Mouse (Mus musculus): ENCODE measurements at regions not wholly inside any gene's neighbourhood (a gene's known extent, or its start where the extent isn't known, plus 50 kb on each side); places are given as distances from the start of the nearest gene placed in this dataset.
"Not testable (repeated sequence)": the region's sequence is repeated elsewhere in the genome, so short reads cannot be mapped to it uniquely, and the experiment has no call there.

DNA sequence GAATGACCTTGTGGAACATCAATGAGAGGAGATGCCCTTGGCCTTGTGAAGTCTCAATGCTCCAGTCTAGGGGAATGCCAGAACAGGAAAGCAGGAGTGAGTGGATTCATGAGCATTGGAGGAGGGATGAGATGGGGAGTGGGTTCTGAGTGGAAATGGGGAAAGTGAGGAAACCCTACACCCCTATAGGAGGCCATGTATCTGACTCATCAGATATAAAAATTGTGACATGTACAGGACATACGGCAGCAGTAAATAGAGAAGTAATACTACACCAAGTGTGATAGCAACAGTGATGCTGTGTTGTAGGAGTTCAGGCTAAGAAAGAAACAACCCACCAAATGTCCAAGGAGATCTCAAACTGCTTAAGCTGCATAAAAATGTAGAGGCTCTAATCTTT is 285.8 kb upstream of the Zfp386 start:
- not testable (repeated sequence) for H3K27ac ChIP-seq (ENCODE audit: insufficient read depth, low read depth, low read length); H3K4me3 ChIP-seq (ENCODE audit: insufficient read depth, low read depth, low read length); H3K4me1 ChIP-seq (ENCODE audit: control insufficient read depth, insufficient read depth, low read length); H3K36me3 ChIP-seq (ENCODE audit: control insufficient read depth, insufficient read depth, low read length); H3K27me3 ChIP-seq (replicated peaks; ENCODE audit: control insufficient read depth, insufficient read depth, low read length); DNase-seq
- 100% methylated on average over 1 of the region's 1 CpGs for WGBS

DNA sequence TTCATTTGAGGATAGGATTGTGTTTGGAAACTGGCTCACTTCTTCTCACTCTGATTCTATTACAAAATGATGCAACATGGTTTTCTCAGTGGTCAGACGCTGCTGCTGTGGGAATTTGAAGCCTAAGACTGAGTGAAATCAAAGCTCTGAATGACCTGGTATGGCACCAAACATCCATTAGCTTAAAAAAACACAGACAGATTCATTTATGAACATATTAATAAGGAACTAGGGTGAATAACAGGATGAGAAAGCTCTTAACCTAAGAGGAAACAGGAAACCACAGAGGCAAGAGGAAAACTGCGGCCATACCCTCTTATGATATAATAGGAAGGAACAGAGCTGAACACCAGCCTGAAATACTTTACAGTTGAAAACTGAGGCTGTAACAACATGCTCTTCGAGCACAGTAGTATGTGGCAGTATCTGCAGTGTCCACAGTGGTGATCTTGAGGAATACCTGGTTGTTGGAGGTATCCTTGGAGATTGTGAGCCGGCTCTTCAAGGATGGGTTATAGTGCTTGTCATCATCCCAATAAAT is 282.5 kb upstream of the Zfp386 start:
- not testable (repeated sequence) for DNase-seq; H3K27me3 ChIP-seq (replicated peaks; ENCODE audit: control insufficient read depth, insufficient read depth, low read length); H3K4me3 ChIP-seq (ENCODE audit: insufficient read depth, low read depth, low read length); H3K36me3 ChIP-seq (ENCODE audit: control insufficient read depth, insufficient read depth, low read length); H3K4me1 ChIP-seq (ENCODE audit: control insufficient read depth, insufficient read depth, low read length); H3K27ac ChIP-seq (ENCODE audit: insufficient read depth, low read depth, low read length)
- WGBS = 63% methylated on average over 4 of the region's 4 CpGs

DNA sequence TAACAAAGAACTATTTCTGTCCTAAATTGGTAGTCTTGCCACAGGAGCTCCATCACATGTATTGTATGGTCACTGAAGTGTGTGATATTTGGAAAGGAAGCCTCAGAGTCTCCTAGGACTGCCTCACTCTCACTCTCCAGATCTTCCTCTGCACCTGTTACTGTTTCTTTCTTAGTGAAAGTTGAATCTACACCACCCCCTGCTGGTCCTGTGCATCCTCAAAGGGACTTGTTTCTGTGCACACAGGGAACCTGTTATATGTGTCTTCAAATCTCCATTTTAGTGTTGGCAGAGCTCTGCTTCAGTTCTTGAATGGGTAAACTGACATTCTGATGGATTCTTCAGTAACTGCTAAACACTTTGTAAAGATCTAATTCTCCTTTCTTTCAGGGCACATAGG is 276.3 kb upstream of the Zfp386 start:
- not testable (repeated sequence) for H3K27ac ChIP-seq (ENCODE audit: insufficient read depth, low read depth, low read length); H3K4me1 ChIP-seq (ENCODE audit: control insufficient read depth, insufficient read depth, low read length); DNase-seq; H3K4me3 ChIP-seq (ENCODE audit: insufficient read depth, low read depth, low read length); H3K27me3 ChIP-seq (replicated peaks; ENCODE audit: control insufficient read depth, insufficient read depth, low read length); H3K36me3 ChIP-seq (ENCODE audit: control insufficient read depth, insufficient read depth, low read length)

DNA sequence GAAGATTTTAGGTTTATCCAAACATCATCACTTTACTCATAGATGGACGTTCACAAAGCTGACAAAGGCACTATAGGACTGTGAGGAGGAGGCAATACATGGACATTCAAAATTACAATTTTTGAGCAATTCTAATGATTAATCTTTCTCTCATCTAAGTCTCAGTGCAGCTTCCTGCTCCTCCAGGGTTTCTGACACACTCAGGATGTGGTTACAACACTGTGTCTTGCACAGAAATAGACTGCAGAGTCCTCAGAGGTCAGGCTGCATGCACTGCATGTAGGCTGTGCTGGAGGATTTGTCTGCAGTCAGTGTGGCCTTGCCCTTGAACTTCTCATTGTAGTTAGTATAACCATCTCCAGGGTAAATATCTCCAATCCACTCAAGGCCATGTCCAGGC is 257.2 kb upstream of the Zfp386 start:
- H3K36me3 ChIP-seq (ENCODE audit: control insufficient read depth, insufficient read depth, low read length); H3K4me1 ChIP-seq (ENCODE audit: control insufficient read depth, insufficient read depth, low read length); H3K4me3 ChIP-seq (ENCODE audit: insufficient read depth, low read depth, low read length); H3K27me3 ChIP-seq (replicated peaks; ENCODE audit: control insufficient read depth, insufficient read depth, low read length); H3K27ac ChIP-seq (ENCODE audit: insufficient read depth, low read depth, low read length); DNase-seq: not testable (repeated sequence)
- WGBS = 60% methylated on average over 1 of the region's 1 CpGs

DNA sequence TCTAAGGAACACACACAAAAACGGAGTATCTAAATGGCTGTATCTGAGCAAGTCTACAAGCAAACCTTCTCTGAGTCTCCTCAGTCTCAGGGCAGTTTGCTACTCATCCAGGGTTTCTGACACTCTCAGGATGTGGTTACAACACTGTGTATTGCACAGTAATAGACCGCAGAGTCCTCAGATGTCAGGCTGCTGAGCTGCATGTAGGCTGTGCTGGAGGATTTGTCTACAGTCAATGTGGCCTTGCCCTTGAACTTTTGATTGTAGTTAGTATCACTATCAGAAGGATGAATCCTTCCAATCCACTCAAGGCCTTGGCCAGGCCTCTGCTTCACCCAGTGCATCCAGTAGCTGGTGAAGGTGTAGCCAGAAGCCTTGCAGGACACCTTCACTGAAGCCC is 245.0 kb upstream of the Zfp386 start:
- H3K4me1 ChIP-seq (ENCODE audit: control insufficient read depth, insufficient read depth, low read length); DNase-seq: not testable (repeated sequence)

DNA sequence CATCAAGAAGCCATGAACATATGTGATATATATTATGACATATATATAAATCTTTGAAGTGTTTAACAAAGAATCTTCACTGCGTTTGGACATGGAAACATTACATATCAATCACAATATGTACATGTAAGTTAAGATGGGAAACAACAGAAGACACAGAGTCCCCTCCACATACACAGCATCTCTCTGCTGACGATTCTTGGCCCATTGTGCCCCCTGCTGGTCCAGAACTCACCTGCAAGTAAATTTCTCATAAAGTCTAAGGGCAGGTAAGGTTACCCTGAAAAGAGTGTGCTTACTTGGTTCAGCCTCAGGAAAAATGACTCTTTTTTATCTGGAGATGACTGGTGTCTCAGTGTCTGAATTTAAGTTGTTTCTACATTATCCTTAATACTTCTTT is 243.8 kb upstream of the Zfp386 start:
- H3K4me3 ChIP-seq (ENCODE audit: insufficient read depth, low read depth, low read length); H3K4me1 ChIP-seq (ENCODE audit: control insufficient read depth, insufficient read depth, low read length); DNase-seq; H3K36me3 ChIP-seq (ENCODE audit: control insufficient read depth, insufficient read depth, low read length); H3K27ac ChIP-seq (ENCODE audit: insufficient read depth, low read depth, low read length); H3K27me3 ChIP-seq (replicated peaks; ENCODE audit: control insufficient read depth, insufficient read depth, low read length): not testable (repeated sequence)
- WGBS = 33% methylated on average over 2 of the region's 2 CpGs

More for the DNA sequence above, 245.0 kb upstream of the Zfp386 start:
- 55% methylated on average over 2 of the region's 2 CpGs for WGBS
- H3K4me3 ChIP-seq (ENCODE audit: insufficient read depth, low read depth, low read length); H3K27me3 ChIP-seq (replicated peaks; ENCODE audit: control insufficient read depth, insufficient read depth, low read length); H3K27ac ChIP-seq (ENCODE audit: insufficient read depth, low read depth, low read length); H3K36me3 ChIP-seq (ENCODE audit: control insufficient read depth, insufficient read depth, low read length): not testable (repeated sequence)

DNA sequence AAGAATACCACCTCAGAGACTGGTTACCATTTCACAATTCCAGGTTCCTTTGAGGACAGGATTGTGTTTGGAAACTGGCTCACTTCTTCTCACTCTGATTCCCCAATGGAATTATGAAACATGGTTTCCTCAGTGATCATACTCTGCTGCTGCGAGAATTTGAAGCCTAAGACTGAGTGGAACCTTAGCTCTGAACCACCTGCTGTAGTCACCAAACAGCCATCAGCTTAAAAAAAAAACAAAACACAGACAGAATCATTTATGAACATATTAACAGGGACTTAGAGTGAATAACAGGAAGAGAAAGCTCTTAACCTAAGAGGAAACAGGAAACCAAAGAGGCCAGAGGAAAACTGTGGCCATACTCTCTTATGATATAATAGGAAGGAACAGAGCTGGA is 239.5 kb upstream of the Zfp386 start:
- TF ChIP-seq CTCF (conservative IDR thresholded peaks at IDR 0.05; ENCODE audit: insufficient read depth, insufficient read length, low read depth, low read length) (no peak), POLR2A (IDR thresholded peaks at IDR 0.05; ENCODE audit: low read depth, low read length) (no peak)

More for the DNA sequence above, 239.5 kb upstream of the Zfp386 start:
- DNase-seq = no peak
- Histone ChIP-seq H3K27ac (ENCODE audit: insufficient read depth, low read depth, low read length) (no peak overlapping the region), H3K36me3 (ENCODE audit: control insufficient read depth, insufficient read depth, low read length) (no peaks in the 10 kb centered on the region), H3K4me3 (ENCODE audit: insufficient read depth, low read depth, low read length) (no peak overlapping the region), H3K4me1 (ENCODE audit: control insufficient read depth, insufficient read depth, low read length) (no peaks in the 10 kb centered on the region), H3K27me3 (replicated peaks; ENCODE audit: control insufficient read depth, insufficient read depth, low read length) (no peaks in the 10 kb centered on the region)
- 31% methylated on average over 1 of the region's 1 CpGs for WGBS

All from kidney, adult 2 months (tissue).